Mouse (Mus musculus) thymus, postnatal 36 days (tissue): ENCODE results near the gene Arhgap40.
A peak's percentile ranks its signal among the peaks of the same experiment; 100 is the strongest.

ENCODE experiments used
- DNase-seq, 2 experiments: peaks; one replicate each; pipeline ENCODE4 v3.0.0; 2022; ENCODE audit warnings: mixed read lengths in 2 of 2

Gene Arhgap40

DNA sequence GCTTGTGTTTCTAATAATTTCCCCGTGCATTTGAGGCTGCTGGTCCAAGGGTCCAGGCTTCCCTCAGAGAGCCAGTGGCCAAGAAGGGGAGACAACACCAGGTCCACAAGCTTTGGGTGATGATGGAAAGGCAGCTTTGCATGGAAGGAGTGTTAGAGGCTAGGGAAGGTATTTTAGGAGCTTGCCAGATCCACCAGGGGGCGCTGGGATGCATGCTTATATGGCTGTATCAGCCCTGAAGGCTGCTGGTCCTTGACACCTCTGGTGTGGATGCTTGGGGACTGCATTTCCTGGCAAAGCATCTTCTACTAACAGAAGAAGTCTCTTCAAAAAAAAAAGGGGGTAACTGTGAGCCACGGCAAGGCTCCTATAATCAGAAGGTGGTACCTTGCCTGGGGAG, 37.5 kb downstream of the Arhgap40 start:
- DNase-seq, result peak; percentile 68 to 73

DNA sequence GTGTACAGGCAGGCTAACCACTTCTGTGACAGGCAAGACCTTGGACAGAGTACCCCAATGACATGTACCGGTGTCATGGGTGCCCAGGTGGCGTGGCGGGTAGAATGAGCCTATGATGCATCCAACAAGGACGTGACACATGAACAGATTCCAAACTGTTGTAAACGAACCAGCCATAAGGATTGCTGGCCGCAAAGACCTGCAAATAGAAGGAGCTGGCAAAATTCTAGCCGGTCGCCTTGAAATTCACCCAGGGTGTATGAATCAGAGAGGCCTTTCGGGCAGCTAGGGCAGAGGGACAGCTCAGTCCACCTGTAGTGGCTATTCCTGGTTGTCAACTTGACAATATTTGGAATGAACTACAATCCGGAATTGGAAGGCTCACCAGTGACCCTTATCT, 41.8 kb downstream of the Arhgap40 start:
- no peak for DNase-seq

DNA sequence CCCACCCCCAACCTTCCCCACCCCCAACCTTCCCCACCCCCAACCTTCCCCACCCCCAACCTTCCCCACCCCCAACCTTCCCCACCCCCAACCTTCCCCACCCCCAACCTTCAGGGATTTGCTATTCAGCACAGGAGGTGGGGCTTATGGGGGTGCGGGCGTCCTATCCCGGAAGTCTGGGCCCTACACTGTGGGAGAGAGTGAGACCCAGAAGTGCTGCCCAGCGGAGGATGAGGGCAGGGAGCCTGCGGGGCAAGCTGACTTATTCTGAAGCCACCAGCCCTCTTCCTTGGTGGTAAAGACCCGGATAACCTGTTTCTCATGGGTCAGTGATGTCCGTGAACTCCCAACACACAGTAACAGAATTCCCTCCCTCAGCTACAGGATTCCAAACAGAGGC, 42.7 kb downstream of the Arhgap40 start:
- peak in 1 of 2 experiments; percentile 24 for DNase-seq

DNA sequence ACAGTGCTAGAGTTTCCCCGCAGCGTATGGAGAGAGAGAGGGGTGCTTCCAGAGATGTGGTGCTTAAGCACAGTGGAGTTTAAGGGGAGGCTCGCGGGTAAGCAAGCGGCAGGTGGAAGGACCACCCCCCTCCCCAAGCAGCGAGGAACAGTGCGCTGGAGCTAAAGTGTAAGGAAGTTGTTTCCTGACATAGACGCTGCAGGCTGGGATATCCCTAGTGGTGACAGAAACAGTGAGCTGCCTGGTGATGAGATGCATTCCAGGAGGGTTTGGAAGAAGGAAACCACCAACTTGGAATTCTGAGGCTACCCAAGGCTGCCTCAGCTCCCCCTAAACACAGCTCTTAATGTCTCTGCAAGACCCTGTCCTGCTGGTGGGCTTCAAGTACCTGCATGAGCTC, 43.2 kb downstream of the Arhgap40 start:
- DNase-seq, result no peak

DNA sequence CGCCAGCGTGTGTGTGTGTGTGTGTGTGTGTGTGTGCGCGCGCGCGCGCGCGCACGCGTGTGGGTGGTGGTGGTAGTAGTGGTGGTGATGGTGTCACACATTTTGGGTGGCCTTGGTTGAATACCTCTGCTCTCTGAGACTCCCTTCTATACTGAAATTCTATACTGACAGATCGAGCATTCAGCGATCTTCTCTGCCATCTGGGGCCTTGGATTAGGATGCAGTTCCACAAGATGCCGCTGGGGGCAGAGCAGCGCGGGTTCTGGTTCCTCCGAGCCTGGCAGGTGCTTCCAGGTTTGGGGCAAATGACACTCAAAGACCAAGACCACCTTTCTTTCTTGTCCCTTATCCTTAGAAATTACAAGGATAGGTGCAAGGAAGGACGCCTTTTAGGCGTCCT, 43.6 kb downstream of the Arhgap40 start:
- DNase-seq, result peak; percentile 65 to 76

DNA sequence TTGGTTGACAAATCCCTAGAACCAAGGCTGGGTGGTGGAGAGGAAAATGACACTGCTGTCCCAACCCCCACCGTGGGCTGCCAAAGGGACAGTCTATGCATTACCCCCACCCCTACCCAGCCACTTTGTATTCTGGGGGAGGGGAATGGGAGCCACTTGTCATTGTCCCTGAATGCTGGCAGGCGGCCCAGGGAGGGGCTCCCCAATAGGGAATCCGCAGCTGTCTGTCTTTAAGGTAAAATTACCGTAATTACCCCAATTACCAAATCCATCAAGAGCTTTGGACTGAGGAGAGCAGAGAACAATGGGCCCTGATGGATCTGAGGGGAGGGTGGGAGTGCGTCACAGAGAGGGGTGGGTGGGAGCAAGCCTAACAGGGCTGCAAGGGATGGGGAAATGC, 44.2 kb downstream of the Arhgap40 start:
- DNase-seq, result no peak

DNA sequence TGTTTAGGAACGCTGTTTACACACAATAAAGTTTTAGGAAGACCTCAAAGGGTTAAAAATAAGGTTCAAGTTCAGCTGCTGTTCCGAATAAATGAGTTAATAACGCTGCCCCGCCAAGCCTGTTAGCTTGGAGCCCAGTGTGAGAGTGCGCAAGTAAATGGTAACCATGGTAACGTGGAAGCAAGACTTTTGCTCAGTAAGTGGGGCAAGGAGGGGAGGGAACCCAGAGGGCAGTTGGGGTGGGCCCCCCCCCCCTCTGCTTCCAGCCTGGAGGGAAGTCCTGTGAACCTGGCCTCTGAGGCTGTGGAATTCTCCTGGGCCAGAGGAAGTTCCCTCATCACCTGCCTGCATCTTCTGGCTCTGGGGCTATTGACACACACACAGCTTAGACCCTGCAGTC, 47.3 kb downstream of the Arhgap40 start:
- no peak for DNase-seq

DNA sequence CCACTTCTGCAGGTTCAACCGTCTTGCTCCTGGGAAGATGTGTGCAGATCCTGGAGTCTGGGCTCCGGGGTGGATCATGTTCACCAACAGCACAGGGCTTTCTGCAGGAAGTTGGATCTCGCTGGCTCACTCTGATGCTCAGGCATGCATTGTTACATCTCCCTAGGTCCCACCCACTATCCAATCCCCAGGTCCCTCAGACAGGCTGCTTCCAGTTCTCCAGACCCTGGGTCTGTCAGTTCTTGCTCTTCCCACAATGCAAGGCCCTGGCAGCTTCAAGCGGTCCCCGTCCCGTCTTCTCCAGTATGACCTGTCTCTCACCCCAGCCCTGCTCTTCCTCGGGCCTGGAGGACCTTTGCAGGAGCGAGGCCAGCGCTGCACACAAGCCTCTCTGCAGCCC, 48.2 kb downstream of the Arhgap40 start:
- DNase-seq, result no peak

DNA sequence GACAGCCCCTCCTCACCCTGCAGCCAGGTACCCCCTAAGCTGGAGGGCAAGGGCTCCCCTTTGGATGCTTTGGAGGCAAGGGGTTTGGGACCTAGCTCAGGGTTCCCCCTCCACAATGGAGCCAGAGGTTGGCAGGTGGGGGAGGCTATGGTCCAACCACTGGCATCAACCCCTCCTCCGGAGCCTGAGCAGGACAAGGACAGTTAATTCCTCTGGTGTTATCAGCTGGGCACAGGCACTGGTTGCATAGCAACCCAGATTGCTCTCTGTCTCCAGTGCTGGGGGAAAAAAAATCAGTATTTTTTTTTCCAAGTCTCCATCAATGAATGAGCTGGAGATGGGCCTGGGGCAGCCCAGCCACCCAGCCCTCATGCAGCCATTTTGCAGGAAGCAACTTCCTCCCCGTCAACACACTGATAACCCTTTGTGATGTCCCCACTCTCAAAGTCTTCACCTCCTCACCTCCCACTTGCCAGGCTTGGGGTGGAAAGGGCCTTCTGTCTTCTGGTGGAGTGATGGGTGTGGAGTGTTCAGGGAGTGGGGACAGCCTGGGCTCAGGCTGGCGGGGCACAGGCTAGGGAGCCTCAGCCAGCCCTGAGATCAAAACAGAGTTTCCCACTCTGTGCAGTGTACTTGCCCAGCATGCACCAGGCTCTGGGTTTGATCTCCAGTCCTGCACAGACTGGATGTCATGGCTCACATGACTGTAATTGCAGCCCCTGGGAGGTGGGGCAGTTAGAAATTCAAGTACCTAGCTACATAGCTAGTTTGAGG, 49.0 kb downstream of the Arhgap40 start:
- DNase-seq, result no peak

DNA sequence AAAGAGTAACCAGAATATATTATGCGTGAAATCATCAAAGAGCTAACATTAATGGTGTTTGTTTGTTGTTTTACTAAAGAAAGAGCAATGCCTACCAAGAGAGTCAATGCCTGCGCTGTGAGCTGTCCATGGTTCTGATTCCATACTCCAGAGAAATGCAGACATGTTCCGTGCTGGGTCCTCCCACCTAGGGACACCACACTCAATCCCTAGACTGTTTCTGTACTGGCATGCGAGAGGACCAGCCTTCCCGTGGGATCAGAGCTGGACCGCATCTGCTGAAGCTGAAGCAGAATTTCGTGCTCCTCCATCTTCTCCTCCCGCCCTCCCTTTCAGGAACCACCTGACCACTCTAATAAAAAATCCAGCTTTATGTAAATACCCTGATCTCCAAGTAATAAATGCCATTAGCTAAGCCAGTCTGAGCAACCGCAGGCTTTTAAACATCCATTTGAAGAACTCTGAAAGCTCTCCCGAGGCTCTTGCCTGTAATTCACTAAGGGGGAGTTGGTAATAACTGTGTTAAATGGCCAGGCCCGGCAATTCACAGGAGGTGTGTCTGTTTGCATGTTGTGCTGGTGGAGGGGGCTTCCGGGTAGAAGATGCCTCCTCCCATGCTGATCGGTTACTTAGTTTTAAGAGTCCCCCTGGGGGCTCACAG, 58.0 kb downstream of the Arhgap40 start:
- DNase-seq, result peak in 1 of 2 experiments; percentile 20

DNA sequence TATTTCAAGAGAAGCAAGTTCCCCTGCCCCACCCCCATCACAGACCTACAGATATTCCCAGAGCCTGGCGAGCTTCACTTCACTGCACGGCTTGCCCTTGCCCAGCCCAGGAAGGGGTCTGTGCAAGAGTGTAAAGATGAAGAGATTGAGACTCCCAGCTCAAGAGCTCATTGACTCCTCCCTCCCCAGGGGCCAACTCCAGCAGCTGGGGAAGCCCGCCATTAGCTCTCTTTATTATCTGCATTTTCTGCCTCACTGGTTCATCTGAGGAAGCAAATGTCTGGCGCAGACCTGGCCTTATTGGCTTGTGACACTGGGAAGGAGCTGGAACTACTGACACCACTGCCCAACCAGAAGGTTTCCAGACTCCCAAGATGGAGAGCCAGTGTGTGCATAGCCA, 67.4 kb downstream of the Arhgap40 start:
- no peak for DNase-seq

DNA sequence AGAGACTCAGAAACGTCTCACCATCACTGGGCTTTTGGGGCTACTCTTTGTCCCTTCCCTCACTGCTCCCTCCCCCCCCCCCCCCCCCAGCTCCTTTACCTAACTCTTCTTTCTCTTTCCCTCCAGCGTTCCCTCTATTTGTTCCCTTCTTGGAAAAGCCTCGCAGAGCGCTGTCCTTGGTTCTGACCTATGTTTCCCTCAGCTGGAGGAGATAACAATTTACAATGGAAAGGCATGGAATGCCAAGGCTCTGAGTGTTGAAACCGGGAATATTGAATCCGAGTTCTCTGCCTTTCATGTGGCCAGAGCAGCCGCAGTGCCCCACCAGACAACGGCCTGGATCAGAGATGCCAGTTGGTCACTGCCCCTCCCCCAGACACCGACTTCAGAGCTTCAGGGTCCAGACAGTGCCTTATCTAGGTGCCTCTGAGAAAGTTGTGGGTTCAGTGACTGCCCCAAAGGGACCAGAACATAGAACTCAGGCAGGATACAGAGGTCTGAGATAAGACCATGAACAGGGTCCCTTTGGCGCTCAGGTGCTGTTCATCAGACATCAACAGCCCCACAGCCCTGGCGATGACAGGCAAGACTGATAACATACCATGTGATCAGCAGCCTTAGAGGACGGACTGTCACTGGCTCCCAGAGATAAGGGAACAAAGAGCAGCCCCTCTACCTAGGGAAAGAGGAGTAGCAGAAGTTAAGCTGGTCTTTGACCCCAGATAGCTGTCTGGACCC, 72.2 kb downstream of the Arhgap40 start:
- no peak for DNase-seq

DNA sequence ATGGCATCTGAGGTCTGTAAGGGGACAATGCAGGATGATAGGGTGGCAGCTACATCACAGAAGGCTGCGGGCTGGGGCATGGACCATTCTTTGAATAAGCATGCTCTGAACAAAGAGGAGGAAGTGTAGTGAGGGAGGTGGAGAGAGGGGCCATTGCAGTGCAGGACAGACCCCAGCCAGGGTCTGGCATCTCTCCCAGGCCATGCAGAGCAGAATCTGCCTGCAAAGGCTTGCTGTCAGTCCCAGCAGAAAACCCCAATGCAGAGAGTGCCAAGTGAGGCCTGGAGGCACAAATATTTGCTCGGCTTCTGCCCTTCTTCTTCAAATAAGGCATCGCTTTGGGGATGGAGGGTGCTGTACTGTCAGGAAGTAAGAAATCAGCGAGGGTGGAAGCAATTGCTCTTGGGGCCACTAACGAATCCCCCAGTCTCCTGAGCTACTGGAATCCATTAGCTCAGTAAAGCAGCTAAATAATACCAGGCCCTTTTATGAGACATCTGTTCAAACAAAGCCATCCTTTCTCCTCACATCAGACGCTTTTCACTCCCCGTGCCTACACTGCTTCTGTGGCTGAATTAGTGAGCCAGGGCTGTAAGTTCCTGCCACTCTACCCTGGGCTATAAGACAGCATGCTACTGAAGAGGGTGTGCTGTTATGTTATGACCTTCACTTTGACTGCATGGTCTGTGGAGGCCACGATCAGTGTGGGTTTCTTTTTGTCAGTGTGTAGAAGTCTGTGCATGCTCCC, 76.1 kb downstream of the Arhgap40 start:
- no peak for DNase-seq

DNA sequence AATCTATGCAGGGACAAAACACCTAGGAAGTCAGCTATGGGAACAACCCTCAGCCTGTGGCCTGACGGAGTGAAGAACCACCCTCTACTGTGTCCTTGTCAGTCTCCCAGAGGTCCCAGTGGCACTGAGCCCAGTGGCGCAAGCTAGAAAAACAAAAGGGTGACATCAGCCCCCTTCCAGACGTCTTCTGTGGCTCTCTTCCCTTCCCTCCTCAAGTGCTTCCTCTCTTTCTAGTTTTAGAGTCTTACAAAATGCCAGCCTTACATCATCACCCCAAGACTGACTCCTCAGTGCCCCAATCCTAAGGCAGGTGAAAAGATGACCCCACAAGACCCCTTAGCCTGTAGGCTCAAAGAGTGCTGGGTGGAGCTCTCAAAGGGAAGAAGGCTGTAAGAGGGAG, 77.9 kb downstream of the Arhgap40 start:
- no peak for DNase-seq

DNA sequence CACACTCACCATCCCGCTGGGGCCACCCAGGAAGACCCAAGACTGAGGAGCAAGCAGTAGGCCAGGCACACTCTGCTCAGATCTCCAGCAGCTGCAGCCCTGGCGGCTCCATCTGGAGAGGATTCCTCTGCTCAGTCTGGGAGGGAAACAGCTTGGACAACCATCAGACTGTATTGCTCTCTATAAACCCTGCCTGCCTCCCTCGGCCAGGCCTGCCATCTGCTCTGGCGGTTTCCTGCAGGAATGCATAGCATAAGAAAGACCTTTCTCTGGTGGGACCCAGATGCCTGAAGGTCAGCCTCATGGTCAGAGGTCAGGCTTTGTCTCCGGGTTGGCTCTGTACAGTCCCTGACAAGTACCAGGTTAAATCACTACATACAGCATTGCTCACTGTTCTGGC, 78.7 kb downstream of the Arhgap40 start:
- DNase-seq, result no peak

DNA sequence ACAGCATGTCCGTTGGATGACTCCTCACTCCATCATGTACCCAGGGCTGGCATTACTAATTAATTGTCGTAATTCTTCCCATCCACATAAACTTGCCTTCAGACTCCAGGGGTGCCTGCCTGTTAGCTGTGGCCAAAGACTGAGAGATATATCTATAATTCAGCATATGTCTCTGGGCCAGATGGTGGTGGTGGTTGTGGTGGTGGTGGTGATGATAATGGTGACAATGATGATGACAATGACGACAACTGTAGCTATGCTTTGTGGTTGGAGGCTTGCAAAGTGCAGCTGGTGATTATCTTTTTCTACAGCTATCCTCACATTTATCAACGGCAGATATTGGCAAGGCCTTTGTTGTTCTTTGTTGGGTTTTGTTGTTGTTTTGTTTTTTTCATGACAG, 80.8 kb downstream of the Arhgap40 start:
- no peak for DNase-seq

DNA sequence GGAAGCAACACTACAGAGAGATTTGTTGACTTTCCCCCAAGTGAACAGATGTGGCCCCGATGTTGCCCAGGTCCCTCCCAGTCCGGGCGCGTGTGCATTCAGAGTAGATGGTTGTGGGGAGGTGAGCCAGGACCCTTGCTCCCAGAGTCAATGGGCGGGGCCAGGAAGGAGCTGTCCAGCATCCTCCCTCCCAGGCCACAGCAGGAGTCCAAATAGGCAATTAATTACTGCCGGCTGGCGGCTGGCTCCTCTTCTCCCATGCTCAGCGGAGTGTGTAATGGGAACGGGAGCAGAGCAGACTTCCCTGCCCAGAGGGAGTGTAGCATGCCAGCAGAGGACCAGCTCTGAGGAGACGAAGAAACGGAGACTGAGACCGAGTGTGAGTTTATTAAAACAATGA, 82.5 kb downstream of the Arhgap40 start:
- DNase-seq, result no peak

DNA sequence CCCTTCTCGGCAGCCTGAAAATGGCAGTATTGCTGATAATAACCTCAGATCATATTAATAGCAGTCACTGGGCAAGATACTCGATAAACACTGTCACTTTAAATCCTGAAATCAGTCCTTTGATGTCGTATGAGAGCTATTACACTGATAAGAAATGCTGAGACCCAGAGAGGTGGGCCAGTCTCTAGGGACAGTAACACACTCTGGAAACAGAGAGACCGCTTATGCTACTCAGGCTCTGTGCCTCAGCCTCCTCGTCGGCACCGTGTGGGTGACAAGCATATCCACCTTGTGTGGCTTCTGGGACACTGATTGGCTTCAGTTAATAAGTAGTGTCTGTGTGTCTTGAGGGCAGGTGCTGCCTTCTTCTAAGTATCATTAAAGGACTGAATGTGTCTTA, 83.0 kb downstream of the Arhgap40 start:
- no peak for DNase-seq

DNA sequence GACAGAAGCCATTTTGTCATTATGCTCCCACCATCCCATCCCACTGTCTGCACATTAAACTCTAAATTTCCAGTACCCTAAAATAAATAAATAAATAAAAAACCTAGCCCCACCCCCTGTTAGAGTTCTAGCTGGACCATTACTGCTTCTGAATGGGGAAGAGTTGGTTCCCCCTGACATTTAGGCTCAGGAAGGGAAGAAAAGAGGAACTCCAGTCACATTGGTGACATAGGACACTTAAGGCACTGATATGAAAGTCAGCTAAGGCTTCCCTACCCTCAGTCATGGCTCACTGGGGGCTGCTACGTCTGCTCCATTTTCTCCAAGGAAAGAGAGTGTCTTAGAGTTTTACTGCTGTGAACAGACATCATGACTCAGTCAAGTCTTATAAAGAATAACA, 84.2 kb downstream of the Arhgap40 start:
- no peak for DNase-seq
